Mouse (Mus musculus) cerebellum, adult 2 months (tissue): ENCODE results near the gene Bcl2l14.

Source experiments
- CTCF ChIP-seq: fragments of 200-500 bp; IDR thresholded peaks from 2 replicates; pipeline ENCODE4 v1.5.1; 2011; ENCODE audit warnings: low read depth, mild to moderate bottlenecking, control low read depth, low read length, moderate library complexity, borderline replicate concordance; ENCODE audit not compliant: insufficient read depth
- POLR2A ChIP-seq: fragments of 200-500 bp; IDR thresholded peaks from 2 replicates; pipeline ENCODE4 v1.6.1; 2011; ENCODE audit warnings: low read length, control low read depth, borderline replicate concordance; ENCODE audit not compliant: insufficient read depth

GRCm38 (mm10) chr6:134364644-134365043 is 31.5 kb upstream of the Bcl2l14 start:
- TF ChIP-seq POLR2A: no peak
- TF ChIP-seq CTCF: no peak
